Mouse (Mus musculus) lung, postnatal 0 days (tissue): ENCODE measurements around the gene Adgrl3.

ENCODE experiments used
- CTCF ChIP-seq: IDR thresholded peaks from 2 replicates; pipeline ENCODE4 v1.5.1; 2016; ENCODE audit warnings: antibody characterized with exemption, mild to moderate bottlenecking
- EP300 ChIP-seq: IDR thresholded peaks from 2 replicates; pipeline ENCODE4 v1.6.1; 2016; ENCODE audit warnings: antibody characterized with exemption, mild to moderate bottlenecking, control low read depth

- TF ChIP-seq CTCF (no peak), EP300 (no peak)
These were observed 666.3 kb downstream of the Adgrl3 start for GRCm38 (mm10) chr5:81686206-81686605.
